Mouse (Mus musculus): ENCODE measurements around the gene Bcdin3d.
"Not testable (repeated sequence)": the region's sequence is repeated elsewhere in the genome, so short reads cannot be mapped to it uniquely, and the experiment has no call there.

Gene Bcdin3d

GRCm38 (mm10) chr15:99473801-99474575, 542 bp downstream of the Bcdin3d start:
- peak; percentile 56 for DNase-seq (ENCODE audit: low read depth, low spot score)

DNA sequence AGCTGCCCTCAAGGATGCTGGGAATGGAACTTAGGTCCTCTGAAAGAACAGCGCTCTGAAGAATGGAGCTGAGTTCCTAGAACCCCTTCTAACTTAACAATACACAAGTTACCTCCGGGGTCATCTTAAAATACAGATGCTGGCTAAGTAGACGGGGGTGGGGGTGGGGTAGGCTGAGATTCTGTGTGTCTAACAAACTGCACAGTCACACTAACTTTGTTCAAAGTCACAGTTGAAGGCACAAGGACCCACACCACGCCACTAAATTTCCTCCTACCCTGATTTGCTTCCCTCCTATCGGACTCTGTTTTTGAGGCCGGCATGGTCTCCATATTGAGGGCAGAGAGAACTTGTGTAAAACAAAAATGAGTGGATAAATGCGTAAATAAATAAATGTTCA, 1.6 kb downstream of the Bcdin3d start:
- no peak for DNase-seq (ENCODE audit: low read depth, low spot score)

DNA sequence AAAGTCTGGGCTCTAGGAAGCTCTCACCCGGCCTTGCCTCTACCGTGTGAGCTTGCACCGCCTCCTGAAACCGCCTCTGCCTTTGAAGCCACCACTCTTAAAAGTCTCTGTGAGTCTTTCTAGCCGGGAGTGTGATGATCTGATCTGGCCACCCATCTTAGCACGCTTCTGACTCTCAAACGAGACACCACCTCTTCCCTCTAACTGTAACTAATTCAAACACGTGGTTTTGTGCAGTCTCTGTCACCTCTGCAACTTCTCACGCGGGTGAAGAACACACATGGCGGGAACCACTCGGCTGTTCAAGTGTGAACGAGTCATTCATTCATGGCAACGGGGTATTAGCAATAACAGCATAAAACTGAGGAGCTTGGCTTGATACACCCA, 2.9 kb downstream of the Bcdin3d start:
- no peak for DNase-seq (ENCODE audit: low read depth, low spot score)

DNA sequence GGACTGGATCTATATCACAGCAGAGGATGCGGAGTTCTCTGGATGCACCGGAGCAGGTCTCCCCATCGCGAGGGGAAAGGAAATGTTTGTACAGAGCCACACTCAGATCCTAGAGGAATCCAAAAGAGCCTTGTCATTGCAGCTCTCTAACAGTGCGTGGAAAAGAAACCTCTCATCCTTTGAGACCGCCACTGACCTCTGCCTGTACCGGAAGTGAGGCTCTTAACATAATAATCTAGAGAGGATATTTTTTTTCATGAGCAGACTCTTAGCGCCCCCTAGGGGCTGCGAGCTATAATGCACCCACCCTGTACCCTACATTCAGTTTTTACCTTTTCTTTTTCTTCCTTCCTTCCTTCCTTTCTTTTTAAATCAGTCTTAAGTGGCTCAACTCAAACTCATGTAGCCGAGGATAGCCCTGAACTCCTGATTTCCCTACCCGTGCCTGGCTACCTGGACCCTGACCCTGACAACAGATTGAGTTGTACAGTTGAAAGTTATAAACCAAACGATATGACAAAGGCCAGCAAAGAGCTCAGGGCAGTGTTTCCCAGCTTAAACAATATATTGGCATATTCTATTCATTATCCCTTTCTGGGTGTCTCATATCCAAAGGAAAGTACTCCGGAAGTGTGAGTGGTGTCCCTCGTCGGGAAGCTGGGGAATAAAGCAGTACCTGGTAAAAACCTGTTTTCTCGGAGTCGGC, 3.4 kb downstream of the Bcdin3d start:
- no peak for DNase-seq (ENCODE audit: low read depth, low spot score)

DNA sequence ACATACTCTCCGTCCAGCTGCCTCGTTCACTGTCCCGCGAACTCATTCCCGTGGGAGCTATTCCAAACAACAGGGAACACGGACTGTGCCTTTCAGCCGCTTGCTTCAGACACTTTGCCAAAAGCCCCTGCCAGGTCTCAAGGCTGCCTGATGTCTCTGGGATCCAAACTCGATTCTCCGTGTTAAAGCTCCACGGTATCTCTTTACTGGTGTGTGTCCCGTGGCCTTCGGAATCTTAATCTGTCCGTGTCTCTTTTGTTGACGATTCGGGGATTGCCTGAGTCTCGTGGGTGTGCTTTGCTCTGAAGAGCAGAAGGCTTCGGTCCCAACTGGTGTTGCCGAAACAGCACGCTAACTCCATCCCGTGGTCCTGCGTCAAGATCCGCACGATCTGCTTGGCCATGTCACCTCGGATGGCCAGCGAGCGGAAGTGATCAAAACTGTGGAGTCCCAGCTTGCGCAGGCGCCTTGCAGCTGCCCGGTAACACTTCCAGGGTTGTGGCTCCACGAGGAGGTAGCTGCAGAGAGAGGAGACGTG, 4.2 kb downstream of the Bcdin3d start:
- no peak for DNase-seq (ENCODE audit: low read depth, low spot score)

GRCm38 (mm10) chr15:99469736-99470135, 4.8 kb downstream of the Bcdin3d start:
- no peak for DNase-seq (ENCODE audit: low read depth, low spot score)

DNA sequence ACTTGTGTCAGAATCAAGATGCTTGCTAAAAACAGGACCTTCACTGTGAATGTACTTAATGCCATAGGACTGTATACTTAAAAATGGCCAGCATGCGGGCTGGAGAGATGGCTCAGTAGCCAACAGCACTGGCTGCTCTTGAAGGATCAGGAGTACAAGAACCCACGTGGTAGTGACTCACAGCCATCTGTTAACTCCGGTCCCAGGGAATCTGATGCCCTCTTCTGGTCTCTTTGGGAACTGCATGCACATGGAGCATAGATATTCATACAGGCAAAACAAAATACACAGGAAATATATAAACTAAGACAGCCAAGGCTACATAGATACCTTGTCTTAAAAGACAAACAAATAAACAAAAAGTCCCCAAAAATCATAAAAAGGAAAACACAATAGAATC, 5.5 kb downstream of the Bcdin3d start:
- peak; percentile 73 for DNase-seq (ENCODE audit: low read depth, low spot score)

GRCm38 (mm10) chr15:99463194-99463593, 11.3 kb downstream of the Bcdin3d start:
- DNase-seq (ENCODE audit: low read depth, low spot score) = no peak

GRCm38 (mm10) chr15:99457606-99458401, 16.7 kb downstream of the Bcdin3d start, which contains the start of gene Nckap5l:
TSS of gene Nckap5l (minus strand) at chr15:99457748.
- DNase-seq (ENCODE audit: low read depth, low spot score) = peak; percentile 95

DNA sequence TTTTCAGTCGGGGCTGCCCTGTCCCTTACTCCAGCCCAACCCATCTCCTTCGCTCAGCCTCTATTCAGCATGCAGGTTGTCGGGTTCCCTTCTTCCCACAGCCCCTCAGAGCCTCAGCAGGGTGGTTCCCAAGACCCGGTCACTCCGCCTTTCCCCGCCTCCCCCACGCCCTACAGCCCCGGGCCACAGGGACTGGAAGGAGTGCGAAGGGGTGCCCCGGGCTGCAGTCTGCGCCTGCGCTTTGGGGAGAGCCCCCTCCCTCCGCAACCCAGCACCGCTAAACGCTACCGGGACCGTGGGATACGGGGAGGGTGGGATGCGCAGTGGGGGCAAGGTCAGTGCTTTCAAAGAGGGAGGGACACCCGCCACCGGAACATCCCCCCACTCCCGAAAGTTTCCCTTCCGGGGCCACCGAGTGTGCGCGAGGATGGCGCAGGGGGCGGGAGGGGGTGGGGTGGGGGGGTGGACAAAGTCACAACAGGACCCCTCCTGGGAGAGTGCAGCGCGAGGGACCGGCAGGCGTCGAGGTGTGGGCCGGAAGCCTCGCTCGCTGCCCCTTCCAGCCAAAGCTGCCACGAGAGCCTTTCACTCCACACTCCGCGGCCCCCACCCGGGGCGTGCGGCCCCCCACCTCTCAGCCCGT, 17.4 kb downstream of the Bcdin3d start:
- peak; percentile 59 for DNase-seq (ENCODE audit: low read depth, low spot score)

GRCm38 (mm10) chr15:99456338-99456962, 18.1 kb downstream of the Bcdin3d start:
- no peak for DNase-seq (ENCODE audit: low read depth, low spot score)

GRCm38 (mm10) chr15:99455415-99455814, 19.1 kb downstream of the Bcdin3d start:
- no peak for DNase-seq (ENCODE audit: low read depth, low spot score)

GRCm38 (mm10) chr15:99454585-99455279, 19.8 kb downstream of the Bcdin3d start:
- no peak for DNase-seq (ENCODE audit: low read depth, low spot score)

- no peak for DNase-seq (ENCODE audit: low read depth, low spot score)
These were observed 21.2 kb downstream of the Bcdin3d start for GRCm38 (mm10) chr15:99453153-99453900.

- no peak for DNase-seq (ENCODE audit: low read depth, low spot score)
These were observed 24.7 kb downstream of the Bcdin3d start for GRCm38 (mm10) chr15:99449751-99450280.

- no peak for DNase-seq (ENCODE audit: low read depth, low spot score)
These were observed 25.3 kb downstream of the Bcdin3d start for GRCm38 (mm10) chr15:99449131-99449750.

GRCm38 (mm10) chr15:99446136-99446535, 28.4 kb downstream of the Bcdin3d start:
- not testable (repeated sequence) for DNase-seq (ENCODE audit: low read depth, low spot score)

DNA sequence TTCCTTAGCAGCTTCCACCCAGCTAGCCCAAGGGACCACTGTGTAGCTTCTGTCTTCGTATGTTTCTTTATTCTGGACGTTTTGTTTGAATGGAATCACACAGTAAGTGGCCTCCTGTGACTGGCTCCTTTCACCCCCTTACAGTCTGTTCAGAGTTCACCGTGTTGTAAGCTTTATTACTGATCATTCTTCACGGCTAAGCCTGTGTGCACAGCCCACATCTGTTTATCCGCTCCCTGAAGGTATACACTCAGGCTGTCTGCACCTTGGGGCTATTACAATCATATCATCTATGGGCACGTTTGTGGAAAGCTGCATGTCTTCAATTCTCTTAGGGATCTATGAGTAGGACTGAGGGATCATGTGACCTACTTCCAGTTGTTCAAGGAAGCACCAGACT, 29.0 kb downstream of the Bcdin3d start:
- no peak for DNase-seq (ENCODE audit: low read depth, low spot score)

DNA sequence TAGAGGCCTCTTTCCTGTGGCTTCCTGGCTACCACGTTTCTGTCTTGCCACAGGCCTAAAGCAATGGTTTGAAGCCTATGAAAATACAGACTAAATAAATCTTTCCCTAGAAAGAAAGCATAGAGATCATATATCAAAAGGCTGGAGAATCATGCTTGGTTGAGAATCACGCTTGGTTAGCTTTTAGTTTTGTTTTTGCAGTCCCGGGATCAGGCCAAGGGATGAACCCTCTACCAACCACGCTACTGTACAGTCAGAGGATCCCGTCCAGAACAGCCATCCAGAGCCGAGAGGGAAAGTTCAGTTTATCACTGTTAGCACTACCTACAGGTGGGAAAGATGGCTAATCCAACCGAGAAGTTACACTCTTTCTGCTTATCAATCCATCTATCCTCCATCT, 32.2 kb downstream of the Bcdin3d start:
- DNase-seq (ENCODE audit: low read depth, low spot score) = no peak
